Mouse (Mus musculus) C2C12 (cell line): ENCODE measurements at regions not wholly inside any gene's neighbourhood (a gene's known extent, or its start where the extent isn't known, plus 50 kb on each side); places are given as distances from the start of the nearest gene placed in this dataset.

Experiments used
- CTCF ChIP-seq: IDR thresholded peaks from one replicate; pipeline ENCODE4 v1.5.1; 2011; ENCODE audit not compliant: control insufficient read depth, insufficient read depth, insufficient read length
- FOSL1 ChIP-seq: IDR thresholded peaks from one replicate; pipeline ENCODE4 v1.8.0; 2011; ENCODE audit warnings: mild to moderate bottlenecking, low read length; ENCODE audit not compliant: poor library complexity, insufficient read depth, severe bottlenecking
- MAX ChIP-seq: IDR thresholded peaks from one replicate; pipeline ENCODE4 v1.6.1; 2011; ENCODE audit warnings: mild to moderate bottlenecking, control low read depth
- MYOD1 ChIP-seq: IDR thresholded peaks from one replicate; pipeline ENCODE4 v1.6.1; 2011; ENCODE audit warnings: low read depth; ENCODE audit not compliant: control insufficient read depth, insufficient read length
- MYOG ChIP-seq: IDR thresholded peaks from one replicate; pipeline ENCODE4 v1.6.1; 2011; ENCODE audit not compliant: control insufficient read depth, insufficient read length; ENCODE audit errors: extremely low read depth

GRCm38 (mm10) chr2:160214032-160214812 lies 119.7 kb downstream of the Gm826 start:
- TF ChIP-seq MAX (no peak), CTCF (no peak), MYOG (no peak), MYOD1 (no peak), FOSL1 (no peak)
